Mouse (Mus musculus) adrenal gland, adult (tissue): ENCODE results near the gene Srrm2.

ENCODE experiments used
- DNase-seq, 2 experiments: peaks; one replicate each; pipeline ENCODE4 v3.0.0; 2022 to 2023; ENCODE audit warnings: low spot score in 1 of 2; ENCODE audit not compliant: inconsistent age in 2 of 2

The Srrm2 gene

GRCm38 (mm10) chr17:23853292-23853691 is 63.0 kb downstream of the Srrm2 start:
- DNase-seq: peak; percentile 53 to 81

GRCm38 (mm10) chr17:23854229-23854765 is 64.0 kb downstream of the Srrm2 start:
- DNase-seq: no peak

- DNase-seq: no peak
Measured at GRCm38 (mm10) chr17:23857193-23857592, 66.9 kb downstream of the Srrm2 start.

GRCm38 (mm10) chr17:23857913-23858312 is 67.6 kb downstream of the Srrm2 start:
- DNase-seq: no peak

DNA sequence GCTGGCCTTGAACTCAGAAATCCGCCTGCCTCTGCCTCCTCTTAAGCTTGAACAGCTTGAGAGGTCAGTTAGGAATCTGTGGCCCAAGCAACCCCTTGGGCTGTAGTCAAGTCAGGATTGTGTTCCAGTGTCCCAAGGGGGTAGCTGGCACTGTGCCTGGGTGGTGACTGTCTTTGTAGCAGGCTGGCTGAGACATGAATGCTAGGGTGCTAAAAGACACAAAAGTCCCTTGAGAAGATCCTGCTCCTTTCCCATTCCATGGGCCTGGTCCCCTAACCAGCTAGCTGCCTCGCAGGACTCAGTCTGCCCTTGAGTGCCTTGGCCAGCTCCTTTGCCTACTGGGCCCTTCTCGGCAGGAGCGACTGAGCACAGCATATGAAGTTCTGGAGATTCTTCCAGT is 72.6 kb downstream of the Srrm2 start:
- DNase-seq: no peak

- DNase-seq: no peak
Measured at GRCm38 (mm10) chr17:23867756-23868155, 77.4 kb downstream of the Srrm2 start, which contains the start of gene Prss21. TSS of gene Prss21 (plus strand) at chr17:23868056.

GRCm38 (mm10) chr17:23868513-23868912 is 78.2 kb downstream of the Srrm2 start:
- no peak for DNase-seq
